Mouse (Mus musculus) embryo, embryonic 9.5 days (tissue): Measurements from ENCODE around the gene Fn1.
A peak's percentile ranks its signal among the peaks of the same experiment; 100 is the strongest.

Experiments used
- DNase-seq: peaks from one replicate; pipeline ENCODE4 v3.0.0-alpha.2; 2017; ENCODE audit errors: extremely low spot score

Gene Fn1

DNA sequence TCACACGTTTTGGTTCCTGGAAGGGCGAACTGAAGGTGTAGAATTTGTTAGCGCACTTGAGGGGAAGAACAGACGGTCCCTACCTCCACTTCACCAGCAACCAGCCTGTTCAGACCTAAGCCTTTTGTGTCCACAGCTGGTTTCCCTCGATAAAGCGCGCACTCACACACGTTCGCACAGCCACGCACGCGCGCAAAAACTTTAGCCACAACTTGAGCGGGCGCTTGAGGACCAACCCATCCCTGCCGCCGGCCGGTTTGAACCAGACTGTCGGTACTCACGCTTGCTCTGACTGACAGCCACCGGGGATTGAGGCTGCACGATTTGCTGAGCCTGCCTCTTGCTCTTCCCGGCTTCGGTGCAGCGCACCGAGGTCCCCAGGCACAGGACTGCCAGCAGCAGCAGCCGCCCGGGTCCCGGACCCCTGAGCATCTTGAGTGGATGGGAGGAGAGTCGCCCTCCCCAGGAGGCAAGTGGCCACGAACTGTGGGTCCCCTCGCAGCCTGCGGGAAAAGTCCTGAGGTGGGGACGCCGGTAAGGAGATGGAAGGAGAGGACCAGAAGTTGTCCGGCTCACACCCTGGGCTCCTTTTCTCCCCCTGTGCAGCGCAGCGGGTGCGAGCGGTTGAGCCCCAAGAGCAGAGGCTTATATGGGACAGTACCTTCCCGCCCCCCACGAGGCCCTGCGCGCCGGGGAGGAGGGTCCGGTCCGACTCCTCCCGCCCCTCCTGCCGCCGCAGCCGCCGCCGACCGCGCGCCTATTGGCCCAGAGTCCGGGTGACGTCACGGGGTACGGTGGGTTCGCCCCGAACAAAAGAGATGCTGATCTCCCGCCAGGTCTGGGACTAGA is at the start of gene Fn1:
Gene Fn1 (minus strand): TSS at position 650 of the 849 bp plus-strand sequence.
- peak; percentile 96 for DNase-seq

DNA sequence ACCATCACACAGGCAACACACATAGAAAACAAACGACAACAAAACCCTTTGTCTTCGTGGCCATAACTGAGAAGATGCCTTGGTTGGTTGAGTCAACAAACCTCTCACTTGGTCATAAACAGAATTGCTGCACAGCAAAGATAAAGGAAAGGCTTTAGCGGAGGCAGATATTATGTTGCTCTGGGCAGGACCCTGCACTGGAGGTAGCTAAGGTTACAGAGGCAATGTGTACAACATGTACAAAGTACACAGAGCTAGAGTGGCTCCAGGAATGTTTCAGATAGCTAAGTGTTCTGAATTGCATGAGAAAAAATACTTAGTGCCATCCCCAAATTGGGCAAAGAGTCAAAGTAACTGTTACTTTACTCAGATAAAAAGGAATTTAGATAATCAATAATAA is 43.1 kb upstream of the Fn1 start:
- DNase-seq = no peak

DNA sequence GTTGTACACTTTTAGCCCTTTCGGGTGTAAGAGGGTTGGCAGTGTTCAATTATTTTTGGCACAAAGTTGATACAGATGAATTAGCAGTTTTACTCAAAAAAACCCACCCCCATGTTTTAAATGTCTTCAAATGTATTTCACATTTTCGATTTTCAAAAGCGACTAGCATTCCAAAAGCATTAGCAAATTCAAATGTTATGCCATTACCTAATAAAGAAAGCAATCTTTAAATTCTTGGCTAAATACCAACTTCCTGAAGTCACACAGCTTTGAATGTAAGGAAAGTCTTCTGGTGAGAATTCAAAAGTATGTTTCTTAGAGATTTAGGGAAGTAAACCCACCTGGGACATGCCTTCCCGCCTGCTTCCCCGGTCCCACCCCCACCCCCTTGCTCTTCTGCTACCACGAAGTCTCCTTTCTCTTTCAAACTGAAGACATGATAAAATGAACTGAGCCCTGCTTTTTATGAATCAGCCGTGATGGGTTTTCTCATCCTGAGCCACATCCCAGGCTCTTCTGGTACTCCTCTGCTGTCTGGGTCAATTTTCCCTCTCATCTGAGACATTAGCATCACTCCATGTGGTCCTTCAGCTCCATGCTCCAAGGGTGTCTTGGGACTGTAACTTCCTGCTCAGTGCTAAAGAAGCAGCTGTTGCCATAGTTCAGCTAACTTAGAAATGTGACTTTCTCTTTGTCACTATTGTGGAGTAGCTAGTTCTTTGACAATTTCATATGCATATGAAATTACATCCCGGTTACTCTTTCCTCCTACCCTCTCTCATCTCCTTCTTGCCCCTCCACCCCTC is 38.7 kb upstream of the Fn1 start:
- DNase-seq = no peak

DNA sequence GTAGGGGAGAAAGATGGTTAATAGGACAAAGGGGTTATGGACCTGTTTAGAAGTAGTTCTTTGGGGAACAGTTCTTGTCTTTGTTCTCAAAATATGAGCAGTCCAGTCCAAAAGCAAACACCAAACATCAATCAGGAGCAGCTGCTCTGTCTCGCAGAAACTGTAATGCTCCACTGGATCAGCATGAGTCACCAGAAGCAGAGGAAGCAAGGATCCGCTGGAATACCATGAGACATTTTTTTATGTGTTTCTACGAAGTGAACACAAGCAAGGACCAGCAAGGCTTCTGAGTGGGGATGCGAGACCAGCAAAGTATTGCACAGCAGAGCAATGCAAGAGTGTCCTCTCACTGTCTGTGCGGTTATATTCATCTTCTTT is 35.9 kb upstream of the Fn1 start:
- DNase-seq = no peak

DNA sequence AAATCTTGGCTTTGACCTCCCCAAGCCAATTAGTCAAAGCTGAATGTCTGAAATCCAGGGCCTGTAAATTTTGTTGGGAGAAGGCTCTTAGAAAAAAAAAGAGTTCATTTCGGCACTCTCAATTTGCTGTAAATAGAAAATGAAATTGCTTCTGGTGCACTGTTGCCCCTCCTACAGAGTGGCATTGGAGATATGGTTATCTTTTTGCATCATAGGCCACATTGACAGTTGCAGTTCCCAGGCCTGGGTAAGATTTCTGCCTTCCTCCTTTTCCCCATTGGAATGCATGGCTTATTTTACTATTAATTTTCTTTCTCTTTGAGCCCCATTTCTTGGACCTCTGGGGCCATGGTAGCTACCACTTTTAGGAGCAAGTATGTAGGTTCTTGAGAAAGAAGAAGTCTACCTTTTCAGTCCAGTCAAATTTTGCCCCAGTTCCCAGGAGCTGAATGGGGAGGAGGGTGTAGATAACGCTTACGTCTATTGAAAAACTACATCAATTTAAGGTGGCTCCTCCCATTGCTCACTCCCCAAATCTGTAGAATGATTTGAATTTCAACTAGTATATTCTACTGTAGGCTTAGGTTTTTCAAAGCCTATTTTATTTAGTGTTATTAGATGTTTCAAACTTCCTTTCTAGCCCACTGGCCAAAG is 35.4 kb upstream of the Fn1 start:
- no peak for DNase-seq

DNA sequence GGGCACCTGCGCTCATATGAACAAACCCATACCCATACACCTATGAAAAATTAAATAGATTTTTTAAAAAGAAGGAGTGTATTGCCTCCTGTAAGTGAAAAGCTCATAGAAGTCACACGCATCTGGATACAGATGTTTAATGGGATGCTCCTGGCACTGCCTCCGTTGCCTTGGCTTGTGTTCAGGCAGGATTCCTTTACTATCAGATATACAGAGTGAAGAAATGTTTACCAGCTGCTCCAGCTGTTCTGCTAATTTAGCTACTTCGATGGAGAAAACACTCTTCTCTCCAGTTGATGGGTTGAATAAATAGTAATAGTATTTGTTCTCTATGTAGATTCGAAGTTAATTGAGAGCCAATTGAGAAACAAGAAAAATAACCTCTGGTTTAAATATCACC is 33.8 kb upstream of the Fn1 start:
- DNase-seq = no peak

DNA sequence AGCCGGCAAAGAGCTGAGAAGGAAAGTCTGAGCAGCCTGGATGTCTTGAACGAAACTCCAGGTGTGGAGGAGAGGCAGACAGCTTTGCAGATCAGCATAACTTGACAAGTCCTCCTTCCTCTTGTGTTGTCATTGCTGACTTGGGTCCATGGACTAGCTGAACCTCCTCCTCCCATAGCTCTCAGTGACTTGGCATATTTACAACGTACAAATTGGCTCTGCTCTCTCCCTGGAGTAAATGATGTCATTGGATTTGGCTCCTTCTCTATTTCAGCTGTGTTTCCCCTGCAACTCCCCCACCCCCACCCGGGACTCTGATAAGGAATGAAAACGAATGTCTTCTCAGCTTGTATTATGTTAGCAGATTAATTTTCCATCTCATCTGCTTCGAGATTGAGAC is 30.7 kb upstream of the Fn1 start:
- DNase-seq = no peak

DNA sequence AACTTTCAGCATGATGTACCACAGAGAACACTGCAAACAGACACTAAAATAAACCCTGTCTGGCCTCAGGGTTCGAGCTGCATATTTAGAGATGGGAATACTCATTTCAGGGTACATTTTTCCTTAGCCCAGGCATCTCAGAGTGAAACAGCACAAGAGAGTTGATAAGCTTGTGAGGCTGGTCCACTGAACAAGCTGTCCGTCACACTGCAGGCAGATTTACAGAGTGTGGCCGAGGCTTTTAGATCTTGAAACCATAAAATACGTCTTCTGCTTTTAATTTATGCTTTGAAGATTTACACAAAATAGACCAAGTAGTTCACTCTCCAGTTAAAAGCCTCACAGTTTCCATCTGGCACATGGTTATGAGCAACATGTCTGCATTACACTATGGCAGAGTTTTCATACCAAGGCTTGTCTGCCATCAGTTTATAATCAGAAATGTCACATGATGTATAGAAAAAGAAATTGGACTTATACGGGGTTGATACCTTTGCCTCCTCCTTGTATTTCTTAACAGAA is 29.3 kb upstream of the Fn1 start:
- DNase-seq = no peak

DNA sequence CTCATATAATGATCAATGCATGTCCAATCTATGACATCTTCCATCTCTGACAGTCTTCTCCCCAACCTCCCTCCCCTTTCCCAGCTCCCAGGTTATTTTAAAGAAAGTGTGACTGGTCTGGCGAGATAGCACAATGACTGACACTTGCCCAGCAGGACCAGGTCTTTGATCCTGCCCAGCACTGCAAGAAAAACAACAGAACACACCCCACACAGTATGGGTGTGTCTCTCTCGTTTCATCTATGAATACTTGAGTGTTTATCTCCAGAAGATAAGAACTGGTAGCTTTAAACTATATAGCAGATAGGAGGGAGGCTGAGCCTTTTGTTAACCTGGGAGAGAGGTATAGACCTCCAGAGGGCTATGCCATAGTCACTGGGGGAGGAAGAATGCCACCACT is 28.3 kb upstream of the Fn1 start:
- no peak for DNase-seq

DNA sequence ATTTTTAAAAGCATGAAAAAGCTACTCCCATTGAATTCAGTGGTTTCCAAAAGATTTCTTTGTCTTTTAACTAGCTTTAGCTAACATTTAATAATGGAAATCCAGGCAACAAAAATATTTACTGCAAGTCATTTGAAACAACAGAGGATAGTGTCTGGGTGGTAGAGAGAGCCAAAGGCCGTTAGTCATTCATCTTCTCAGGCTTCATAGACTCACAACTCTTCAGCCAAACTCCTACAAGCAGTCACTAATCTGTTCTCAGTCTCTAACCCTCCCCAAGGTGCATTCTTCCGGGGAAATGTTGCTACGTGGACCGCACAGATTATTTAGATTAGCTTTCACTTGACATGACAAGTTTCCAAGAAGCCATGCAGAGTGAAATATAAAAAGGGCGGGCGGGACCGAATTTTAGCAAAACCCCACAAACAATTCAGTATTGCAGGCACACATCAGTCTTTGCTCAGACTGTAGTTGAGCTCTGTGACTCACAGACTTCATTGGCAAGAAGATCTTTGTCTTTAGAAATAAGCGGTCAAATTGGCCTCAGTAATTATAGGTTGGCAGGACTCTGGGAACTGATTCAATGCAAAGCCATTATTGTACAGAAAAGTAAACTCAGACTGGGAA is 27.2 kb upstream of the Fn1 start:
- no peak for DNase-seq

DNA sequence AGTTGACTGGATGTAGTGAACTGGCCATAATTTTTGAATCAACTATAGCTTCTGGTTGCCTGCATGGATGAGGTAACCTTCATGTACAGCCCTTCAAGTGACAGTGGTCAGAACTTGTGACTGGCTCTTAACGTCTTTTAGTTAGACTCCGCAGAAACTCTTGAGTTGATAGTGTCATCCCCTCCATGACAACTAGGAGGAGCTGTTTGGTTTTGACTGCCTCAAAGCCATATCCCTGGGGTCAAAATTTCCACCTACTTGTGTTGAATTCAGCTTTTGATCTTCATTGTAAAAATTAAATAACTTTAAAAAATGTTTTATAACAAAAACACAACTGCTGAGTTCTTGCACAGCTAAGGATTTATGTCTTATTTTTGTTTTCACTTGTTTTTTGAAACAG is 22.4 kb upstream of the Fn1 start:
- no peak for DNase-seq

DNA sequence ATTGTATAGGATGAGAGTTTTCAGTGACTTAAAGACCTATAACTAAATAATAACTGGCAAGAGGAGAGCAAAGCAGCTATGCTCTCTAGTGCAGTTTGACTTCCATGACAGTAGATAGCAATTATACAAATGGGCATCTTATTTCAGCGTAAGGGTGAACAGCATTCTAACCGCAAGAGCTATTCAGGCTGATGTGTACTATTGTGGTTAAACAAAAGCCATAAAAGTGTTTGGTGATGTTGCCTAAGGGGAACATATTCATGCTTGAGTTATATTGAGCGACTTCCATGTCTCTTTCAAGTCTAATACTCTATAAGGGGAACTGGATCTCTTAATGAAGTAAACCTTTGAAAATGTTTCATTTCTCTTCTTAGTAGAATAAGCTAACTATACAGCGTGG is 21.3 kb upstream of the Fn1 start:
- DNase-seq = no peak

DNA sequence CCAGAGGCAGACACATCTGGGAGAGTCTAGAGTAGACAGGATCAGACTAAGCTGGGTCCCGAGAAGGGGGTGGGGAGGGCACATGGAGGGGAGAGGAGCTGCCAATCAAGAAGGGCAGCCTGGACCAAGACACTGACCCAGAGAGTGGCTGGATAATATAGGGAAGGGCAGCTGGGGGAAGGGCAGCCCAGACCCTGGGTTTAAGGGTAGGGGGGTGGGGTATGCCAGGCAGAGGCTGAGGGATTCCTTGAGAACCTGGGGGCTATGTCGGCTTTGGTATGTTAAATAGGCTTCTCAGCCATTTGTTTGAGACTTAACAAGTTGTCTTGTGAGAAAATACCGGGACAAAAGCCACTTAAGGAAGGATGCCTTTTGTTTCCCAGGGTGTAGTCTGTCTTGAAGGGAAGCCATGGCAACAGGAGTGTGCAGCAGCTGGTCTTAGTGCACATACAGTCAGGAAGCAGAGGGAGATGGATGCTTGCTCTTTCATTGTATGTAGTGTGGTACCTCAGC is 20.5 kb upstream of the Fn1 start:
- DNase-seq = peak; percentile 54

DNA sequence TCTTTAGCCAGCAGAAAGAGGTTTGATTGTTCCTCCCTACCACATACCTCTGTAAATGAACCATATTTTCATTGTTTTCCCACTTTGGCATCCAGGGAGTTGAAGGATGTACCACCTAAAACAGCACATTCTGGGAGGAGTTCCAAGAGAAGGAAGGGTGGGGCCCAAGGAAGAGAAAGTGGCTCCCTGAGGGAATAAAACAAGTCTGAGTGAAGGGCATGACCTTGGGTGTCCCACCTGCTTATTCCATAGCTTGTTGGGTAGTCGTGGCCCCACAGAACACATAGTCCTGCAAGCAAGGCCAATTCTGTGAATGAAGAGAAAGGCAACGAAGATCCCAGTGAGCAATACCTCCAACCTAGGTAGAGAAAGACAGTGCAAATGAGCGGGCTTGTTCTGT is 19.3 kb upstream of the Fn1 start:
- no peak for DNase-seq

DNA sequence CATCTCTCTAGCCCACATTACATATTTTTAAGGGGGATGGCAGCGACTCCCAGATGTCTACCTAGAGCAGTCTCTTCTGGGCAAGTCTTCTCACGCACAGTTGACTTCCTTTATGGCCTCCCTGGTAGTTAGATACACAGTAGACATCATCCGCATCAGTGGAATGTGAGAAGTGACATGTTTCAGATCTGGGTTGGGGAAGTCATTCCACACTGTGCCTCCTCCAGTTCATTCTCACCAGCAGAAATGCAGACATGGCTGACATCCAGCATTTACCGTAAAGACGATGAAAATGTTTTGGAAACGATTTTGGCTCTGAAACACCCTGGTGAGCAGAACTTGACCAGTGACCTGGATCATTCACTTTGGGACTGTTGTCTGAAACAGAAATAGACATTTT is 10.2 kb upstream of the Fn1 start:
- no peak for DNase-seq

DNA sequence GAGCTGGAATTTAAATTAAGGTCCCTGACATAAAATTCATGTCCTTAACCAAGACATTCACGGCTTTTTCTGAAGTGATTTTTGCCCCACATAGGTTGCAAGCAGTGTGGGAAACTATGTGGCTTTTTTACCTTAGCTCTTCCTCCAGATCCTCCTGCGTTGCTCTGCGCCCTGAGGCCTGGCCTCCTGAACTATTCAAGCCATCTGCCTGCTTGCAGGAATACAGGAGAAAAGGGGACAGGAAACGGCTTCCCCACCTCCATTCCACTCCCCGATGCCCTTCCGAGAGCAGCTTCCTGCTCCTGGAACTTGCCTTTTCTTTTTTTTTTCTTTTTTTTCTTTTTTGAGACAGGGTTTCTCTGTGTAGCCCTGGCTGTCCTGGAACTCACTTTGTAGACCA is 5.6 kb upstream of the Fn1 start:
- DNase-seq = no peak

DNA sequence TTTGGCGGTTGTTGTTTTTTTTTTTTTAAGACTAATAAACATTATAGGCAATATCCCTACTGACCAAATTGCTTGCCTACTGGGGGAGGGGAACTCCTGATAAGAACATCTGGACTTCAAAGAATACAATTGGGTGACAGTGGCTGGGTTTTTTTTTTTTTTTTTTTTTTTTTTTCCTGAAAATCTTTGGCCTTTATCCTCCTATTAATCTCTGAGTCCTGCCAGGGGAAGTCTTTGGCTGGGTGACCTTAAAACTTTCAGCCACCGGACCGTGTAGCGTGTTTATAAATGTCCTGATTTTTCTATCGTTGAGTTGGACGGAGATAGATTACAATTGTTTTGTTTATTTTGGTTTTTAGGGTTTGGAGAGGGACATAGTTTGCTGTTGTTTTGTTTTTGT is 3.3 kb upstream of the Fn1 start:
- DNase-seq = no peak

DNA sequence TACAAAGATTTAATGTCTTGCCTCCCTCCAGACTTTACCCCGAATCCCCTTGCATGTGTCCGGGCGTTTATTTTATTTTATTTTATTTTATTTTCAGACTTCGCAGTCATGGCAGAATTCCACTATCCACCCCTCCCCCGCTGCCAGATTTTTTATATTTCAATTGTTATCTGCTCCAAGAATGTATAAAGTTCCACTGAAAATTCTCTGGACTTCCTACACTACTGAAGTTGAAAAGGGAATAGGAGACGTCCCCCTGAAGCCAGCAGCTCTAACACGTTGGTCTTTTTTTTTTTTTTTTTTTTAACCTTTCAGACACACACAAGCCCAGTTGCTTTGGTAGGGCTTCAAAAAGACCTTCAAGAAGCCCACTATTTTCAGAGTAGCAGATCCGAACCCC is 1.2 kb upstream of the Fn1 start:
- no peak for DNase-seq

DNA sequence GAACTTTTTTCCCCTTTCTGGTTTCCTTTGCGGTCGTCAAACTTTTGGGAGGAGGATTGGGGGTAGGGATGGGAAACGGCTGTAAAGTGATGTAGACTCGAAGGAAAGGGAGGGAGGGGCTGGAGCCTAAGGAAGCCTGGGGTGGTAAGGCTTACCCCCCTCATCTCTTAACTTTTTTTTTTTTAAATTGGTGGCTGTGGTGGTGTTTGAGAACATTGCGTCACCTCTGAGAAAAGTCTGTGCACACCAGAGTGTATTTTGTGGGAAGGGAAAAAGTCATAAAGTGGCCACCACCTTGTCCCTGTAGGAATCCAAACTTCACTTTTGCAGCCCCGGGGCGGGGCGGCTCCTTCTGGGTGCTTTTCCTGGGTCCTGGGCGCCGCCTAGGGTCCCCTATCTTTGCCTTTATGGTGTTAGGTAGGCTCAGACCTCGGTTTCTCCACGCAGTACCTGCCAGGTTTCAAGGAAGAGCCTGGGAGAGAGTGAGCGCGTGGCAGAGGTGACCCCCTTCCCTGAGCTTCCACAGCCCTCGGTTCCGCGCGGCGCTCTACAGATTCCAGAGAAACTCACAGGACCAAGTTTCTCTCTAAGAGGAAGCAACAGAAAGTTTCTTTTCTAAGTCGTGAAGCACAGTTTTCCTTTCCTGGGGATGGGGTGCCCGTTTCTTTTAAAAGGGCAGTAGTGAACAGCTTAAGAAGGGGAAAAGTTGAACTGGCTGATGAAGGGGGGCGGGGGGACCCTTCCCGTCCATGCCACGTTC is 580 bp upstream of the Fn1 start:
- peak; percentile 61 for DNase-seq

DNA sequence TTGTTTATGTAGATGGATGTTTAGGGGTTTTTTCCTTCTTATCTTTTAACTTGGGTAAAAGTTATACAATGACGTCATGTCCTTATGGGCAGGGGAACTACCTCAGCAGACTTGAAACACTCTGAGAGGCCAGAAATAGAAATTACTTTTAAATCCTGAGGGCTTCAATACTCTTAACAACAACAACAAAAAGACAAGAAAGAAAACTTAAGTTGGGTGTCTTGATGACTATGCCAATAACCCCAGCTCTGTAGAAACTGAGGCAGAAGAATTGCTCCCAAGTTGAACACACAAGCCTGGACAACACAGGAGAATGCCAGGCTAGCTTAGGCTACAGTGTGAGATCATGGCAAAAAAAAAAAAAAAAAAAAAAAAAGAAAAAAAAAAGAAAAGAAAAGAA is 1.2 kb downstream of the Fn1 start:
- DNase-seq = no peak

DNA sequence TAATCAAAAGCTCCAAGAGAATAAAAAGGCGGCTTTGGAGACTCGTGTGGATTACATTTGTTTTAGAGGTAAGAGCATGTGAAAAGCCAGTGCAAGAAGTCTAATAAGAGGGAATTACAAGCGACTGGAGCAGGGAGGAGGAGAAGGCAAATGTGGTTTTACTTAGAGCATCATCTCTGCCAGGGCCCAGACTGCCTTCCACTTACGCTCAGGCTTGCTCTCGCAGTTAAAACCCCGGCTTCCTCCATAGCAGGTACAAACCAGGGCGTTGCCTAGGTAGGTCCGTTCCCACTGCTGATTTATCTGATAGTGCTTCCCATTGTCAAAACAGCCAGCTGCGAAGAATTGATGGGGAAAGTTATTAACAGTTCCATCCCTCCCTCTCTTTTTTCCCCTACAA is 1.7 kb downstream of the Fn1 start:
- DNase-seq = no peak
